Mouse (Mus musculus): ENCODE measurements around the gene Mpv17l2. TPM values are rescaled to one million over a fixed set of nuclear protein-coding genes. Genes with fewer than 3 reads are reported as not detected.

Mpv17l2 gene
- polyA plus RNA-seq, 1 experiment, result 33.7 TPM

GRCm38 (mm10) chr8:70801156-70801555 is 40.4 kb upstream of the Mpv17l2 start:
- no peak overlapping the region for H3K4me3 ChIP-seq (ENCODE audit: insufficient read depth, low read length)
- H3K4me1 ChIP-seq (ENCODE audit: control insufficient read depth, insufficient read depth, low read length), result peaks cover 34% of the 10 kb centered on the region
- no peak for TF ChIP-seq POLR2A (IDR thresholded peaks at IDR 0.05; ENCODE audit: borderline replicate concordance, low read depth, low read length)
- TF ChIP-seq CTCF (IDR thresholded peaks at IDR 0.05; ENCODE audit: low read depth, low read length), result no peak
- no peak overlapping the region for H3K27ac ChIP-seq (ENCODE audit: insufficient read depth, low read depth, low read length)

- no peak for TF ChIP-seq CTCF (IDR thresholded peaks at IDR 0.05; ENCODE audit: low read depth, low read length)
- TF ChIP-seq POLR2A (IDR thresholded peaks at IDR 0.05; ENCODE audit: borderline replicate concordance, low read depth, low read length), result no peak
- Histone ChIP-seq H3K27ac (ENCODE audit: insufficient read depth, low read depth, low read length) (no peak overlapping the region), H3K4me1 (ENCODE audit: control insufficient read depth, insufficient read depth, low read length) (peaks cover 29% of the 10 kb centered on the region), H3K4me3 (ENCODE audit: insufficient read depth, low read length) (no peak overlapping the region)
Measured at GRCm38 (mm10) chr8:70800648-70801047, 39.9 kb upstream of the Mpv17l2 start.

GRCm38 (mm10) chr8:70798281-70798680 is 37.5 kb upstream of the Mpv17l2 start:
- no peak overlapping the region for H3K27ac ChIP-seq (ENCODE audit: insufficient read depth, low read depth, low read length)
- H3K4me3 ChIP-seq (ENCODE audit: insufficient read depth, low read length), result no peak overlapping the region
- TF ChIP-seq CTCF (IDR thresholded peaks at IDR 0.05; ENCODE audit: low read depth, low read length) (no peak), POLR2A (IDR thresholded peaks at IDR 0.05; ENCODE audit: borderline replicate concordance, low read depth, low read length) (no peak)
- H3K4me1 ChIP-seq (ENCODE audit: control insufficient read depth, insufficient read depth, low read length), result peaks cover 23% of the 10 kb centered on the region

GRCm38 (mm10) chr8:70797081-70798070 is 36.6 kb upstream of the Mpv17l2 start:
- Histone ChIP-seq H3K4me3 (ENCODE audit: insufficient read depth, low read length) (peak overlapping the region; percentile 57), H3K27ac (ENCODE audit: insufficient read depth, low read depth, low read length) (no peak overlapping the region), H3K4me1 (ENCODE audit: control insufficient read depth, insufficient read depth, low read length) (peaks cover 28% of the 10 kb centered on the region)
- TF ChIP-seq CTCF (IDR thresholded peaks at IDR 0.05; ENCODE audit: low read depth, low read length) (no peak), POLR2A (IDR thresholded peaks at IDR 0.05; ENCODE audit: borderline replicate concordance, low read depth, low read length) (no peak)

GRCm38 (mm10) chr8:70796403-70797080 is 35.8 kb upstream of the Mpv17l2 start:
- Histone ChIP-seq H3K27ac (ENCODE audit: insufficient read depth, low read depth, low read length) (no peak overlapping the region), H3K4me3 (ENCODE audit: insufficient read depth, low read length) (peak overlapping the region; percentile 57), H3K4me1 (ENCODE audit: control insufficient read depth, insufficient read depth, low read length) (peaks cover 21% of the 10 kb centered on the region)
- TF ChIP-seq CTCF (IDR thresholded peaks at IDR 0.05; ENCODE audit: low read depth, low read length), result no peak
- no peak for TF ChIP-seq POLR2A (IDR thresholded peaks at IDR 0.05; ENCODE audit: borderline replicate concordance, low read depth, low read length)

- no peak for TF ChIP-seq CTCF (IDR thresholded peaks at IDR 0.05; ENCODE audit: low read depth, low read length)
- no peak for TF ChIP-seq POLR2A (IDR thresholded peaks at IDR 0.05; ENCODE audit: borderline replicate concordance, low read depth, low read length)
- H3K27ac ChIP-seq (ENCODE audit: insufficient read depth, low read depth, low read length), result no peak overlapping the region
- no peak overlapping the region for H3K4me3 ChIP-seq (ENCODE audit: insufficient read depth, low read length)
- peaks cover 19% of the 10 kb centered on the region for H3K4me1 ChIP-seq (ENCODE audit: control insufficient read depth, insufficient read depth, low read length)
Measured at GRCm38 (mm10) chr8:70795370-70795769, 34.6 kb upstream of the Mpv17l2 start.

- no peak for TF ChIP-seq CTCF (IDR thresholded peaks at IDR 0.05; ENCODE audit: low read depth, low read length)
- TF ChIP-seq POLR2A (IDR thresholded peaks at IDR 0.05; ENCODE audit: borderline replicate concordance, low read depth, low read length), result no peak
- Histone ChIP-seq H3K27ac (ENCODE audit: insufficient read depth, low read depth, low read length) (no peak overlapping the region), H3K4me3 (ENCODE audit: insufficient read depth, low read length) (no peak overlapping the region), H3K4me1 (ENCODE audit: control insufficient read depth, insufficient read depth, low read length) (peaks cover 17% of the 10 kb centered on the region)
Measured at GRCm38 (mm10) chr8:70794215-70794614, 33.5 kb upstream of the Mpv17l2 start.

GRCm38 (mm10) chr8:70792700-70793099 is 32.0 kb upstream of the Mpv17l2 start:
- peak overlapping the region; percentile 19; the same call in 1 of the 2 replicates for H3K27ac ChIP-seq (ENCODE audit: insufficient read depth, low read depth, low read length)
- peak overlapping the region; percentile 52 for H3K4me3 ChIP-seq (ENCODE audit: insufficient read depth, low read length)

GRCm38 (mm10) chr8:70791975-70792691 is 31.4 kb upstream of the Mpv17l2 start:
- TF ChIP-seq CTCF (IDR thresholded peaks at IDR 0.05; ENCODE audit: low read depth, low read length) (no peak), POLR2A (IDR thresholded peaks at IDR 0.05; ENCODE audit: borderline replicate concordance, low read depth, low read length) (peak; percentile 89)
- peaks cover 13% of the 10 kb centered on the region for H3K4me1 ChIP-seq (ENCODE audit: control insufficient read depth, insufficient read depth, low read length)

More at GRCm38 (mm10) chr8:70792700-70793099, 32.0 kb upstream of the Mpv17l2 start:
- H3K4me1 ChIP-seq (ENCODE audit: control insufficient read depth, insufficient read depth, low read length), result peaks cover 13% of the 10 kb centered on the region
- TF ChIP-seq POLR2A (IDR thresholded peaks at IDR 0.05; ENCODE audit: borderline replicate concordance, low read depth, low read length) (no peak), CTCF (IDR thresholded peaks at IDR 0.05; ENCODE audit: low read depth, low read length) (no peak)

More at GRCm38 (mm10) chr8:70791975-70792691, 31.4 kb upstream of the Mpv17l2 start:
- H3K27ac ChIP-seq (ENCODE audit: insufficient read depth, low read depth, low read length), result peak overlapping the region; percentile 79
- H3K4me3 ChIP-seq (ENCODE audit: insufficient read depth, low read length), result peak overlapping the region; percentile 93
